Mouse (Mus musculus): Measurements from ENCODE around the gene Dzip1l. TPM values are rescaled to one million over a fixed set of nuclear protein-coding genes. Genes with fewer than 3 reads are reported as not detected.

The Dzip1l gene
- polyA plus RNA-seq, 1 experiment, result 2.1 TPM

DNA sequence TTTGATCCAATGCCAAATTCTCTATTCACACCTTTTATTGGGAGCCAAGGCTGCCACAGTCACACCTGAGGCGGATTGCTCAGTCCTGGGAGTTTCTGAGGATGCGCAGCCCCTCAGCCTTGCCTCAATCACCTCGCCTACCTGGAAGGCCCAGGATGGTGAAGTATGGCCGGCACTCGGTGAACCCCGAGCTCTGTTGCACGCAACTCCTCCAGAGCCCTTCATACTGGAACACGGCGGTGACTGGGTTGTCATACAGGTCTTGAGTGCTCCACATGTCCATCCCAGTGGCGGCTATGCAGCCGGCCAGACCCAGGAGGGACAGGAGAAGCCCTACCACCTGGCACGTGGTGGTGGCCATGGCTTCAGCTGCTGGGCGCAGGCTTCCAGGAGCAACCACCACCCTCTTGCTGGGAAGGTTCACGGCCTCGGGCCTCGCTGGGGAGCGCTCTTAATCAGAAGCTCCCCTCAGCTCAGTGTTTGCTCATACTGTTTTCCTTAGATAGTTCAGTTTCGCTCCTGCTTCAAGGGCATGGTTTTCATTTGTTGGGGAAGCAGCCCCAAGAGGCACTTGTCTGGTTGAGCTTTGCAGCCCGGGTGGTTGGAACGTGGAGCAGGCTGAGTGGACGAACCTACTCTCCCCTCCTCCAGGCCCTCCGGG is 80.4 kb downstream of the Dzip1l start:
- 94% methylated on average over 22 of the region's 22 CpGs for WGBS
- H3K4me1 ChIP-seq (ENCODE audit: control insufficient read depth, insufficient read depth, insufficient read length), result no peaks in the 10 kb centered on the region
- H3K27ac ChIP-seq (ENCODE audit: insufficient read depth, low read length), result no peak overlapping the region
- no peaks in the 10 kb centered on the region for H3K27me3 ChIP-seq (ENCODE audit: control insufficient read depth, insufficient read depth, low read length)
- TF ChIP-seq POLR2A (IDR thresholded peaks at IDR 0.05; ENCODE audit: low read depth, low read length), result no peak
- no peak for TF ChIP-seq CTCF (IDR thresholded peaks at IDR 0.05; ENCODE audit: extremely low read depth, insufficient read depth, insufficient read length, insufficient replicate concordance)
- no peak for DNase-seq (ENCODE audit: low read depth in 1 of 2, low spot score in 2 of 2)
- H3K36me3 ChIP-seq (ENCODE audit: control insufficient read depth, insufficient read depth, low read length), result no peaks in the 10 kb centered on the region
- no peak overlapping the region for H3K4me3 ChIP-seq (ENCODE audit: extremely low read depth, insufficient read depth, insufficient read length)

DNA sequence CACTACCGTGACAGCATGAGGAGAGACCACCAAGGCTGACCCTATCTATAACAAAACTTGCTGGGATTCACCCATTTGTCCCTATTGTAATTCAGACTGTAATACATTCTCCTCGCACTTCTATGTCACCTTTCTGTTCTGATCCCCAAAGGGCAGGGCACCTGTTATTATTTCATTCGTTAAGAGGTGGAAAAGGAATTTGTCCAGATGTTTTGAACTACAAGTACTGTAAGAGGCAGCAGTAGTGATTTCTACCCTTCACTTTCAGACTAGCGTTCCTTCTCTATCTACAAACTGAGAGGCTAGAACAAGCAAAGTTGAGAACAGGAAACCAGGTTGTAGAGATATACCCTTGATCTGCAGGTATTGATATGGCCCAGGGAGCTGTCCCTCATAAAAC is 81.0 kb downstream of the Dzip1l start:
- H3K36me3 ChIP-seq (ENCODE audit: control insufficient read depth, insufficient read depth, low read length), result no peaks in the 10 kb centered on the region
- H3K27ac ChIP-seq (ENCODE audit: insufficient read depth, low read length), result no peak overlapping the region
- DNase-seq (ENCODE audit: low read depth in 1 of 2, low spot score in 2 of 2), result no peak
- TF ChIP-seq CTCF (IDR thresholded peaks at IDR 0.05; ENCODE audit: extremely low read depth, insufficient read depth, insufficient read length, insufficient replicate concordance) (no peak), POLR2A (IDR thresholded peaks at IDR 0.05; ENCODE audit: low read depth, low read length) (no peak)
- no peaks in the 10 kb centered on the region for H3K4me1 ChIP-seq (ENCODE audit: control insufficient read depth, insufficient read depth, insufficient read length)
- WGBS, result 89% methylated on average over 4 of the region's 4 CpGs
- H3K4me3 ChIP-seq (ENCODE audit: extremely low read depth, insufficient read depth, insufficient read length), result no peak overlapping the region
- H3K27me3 ChIP-seq (ENCODE audit: control insufficient read depth, insufficient read depth, low read length), result no peaks in the 10 kb centered on the region

DNA sequence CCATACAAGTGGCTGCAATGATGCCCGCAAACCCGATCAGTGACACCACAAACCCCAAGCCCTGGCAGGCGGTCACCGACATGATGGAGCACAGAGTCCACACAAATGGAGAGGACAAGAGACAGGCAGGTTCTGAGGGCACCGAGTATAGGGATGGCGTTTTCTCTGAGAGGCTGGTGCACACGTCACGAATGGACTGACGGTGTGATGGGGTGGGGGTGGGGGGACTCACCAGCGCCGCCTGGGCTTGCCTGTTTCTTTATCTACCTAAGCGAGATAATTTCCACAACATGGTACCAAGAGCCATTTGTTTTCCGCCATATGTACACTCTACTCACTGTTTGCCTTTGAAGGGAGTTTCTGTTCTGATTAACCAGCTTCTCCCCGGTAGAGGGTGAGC is 87.8 kb downstream of the Dzip1l start, which contains the start of gene Cldn18:
Gene Cldn18, minus strand, starts transcription at position 134 of the 400 bp plus-strand sequence.
- DNase-seq (ENCODE audit: low read depth in 1 of 2, low spot score in 2 of 2), result no peak
- Histone ChIP-seq H3K27ac (ENCODE audit: insufficient read depth, low read length) (no peak within 1 kb of the TSS), H3K27me3 (ENCODE audit: control insufficient read depth, insufficient read depth, low read length) (no peaks in the 10 kb centered on the region), H3K36me3 (ENCODE audit: control insufficient read depth, insufficient read depth, low read length) (no peaks in the 10 kb centered on the region), H3K4me3 (ENCODE audit: extremely low read depth, insufficient read depth, insufficient read length) (no peak within 1 kb of the TSS), H3K4me1 (ENCODE audit: control insufficient read depth, insufficient read depth, insufficient read length) (no peaks in the 10 kb centered on the region)
- TF ChIP-seq POLR2A (IDR thresholded peaks at IDR 0.05; ENCODE audit: low read depth, low read length), result no peak
- no peak for TF ChIP-seq CTCF (IDR thresholded peaks at IDR 0.05; ENCODE audit: extremely low read depth, insufficient read depth, insufficient read length, insufficient replicate concordance)
- WGBS, result 93% methylated on average over 14 of the region's 14 CpGs

Other genes starting within 250 kb of the Dzip1l start
- 8.3 and 9.1 TPM in 2 replicates for gene Mras, start 192.1 kb upstream of the Dzip1l start, polyA plus RNA-seq (2012; rRNA removed)
- gene Nme9, start 178.0 kb upstream of the Dzip1l start, polyA plus RNA-seq (2012; rRNA removed), result 0.57 and 0.94 TPM in 2 replicates
- gene Armc8, start 60.6 kb upstream of the Dzip1l start, polyA plus RNA-seq (2012; rRNA removed), result 6.9 and 7.2 TPM in 2 replicates
- 6.7 and 12.2 TPM in 2 replicates for gene Dbr1, start 53.7 kb upstream of the Dzip1l start, polyA plus RNA-seq (2012; rRNA removed)
- not detected in 2 replicates for gene A4gnt, start 17.0 kb upstream of the Dzip1l start, polyA plus RNA-seq (2012; rRNA removed)
- not detected in 2 replicates for gene Cldn18, start 87.8 kb downstream of the Dzip1l start, polyA plus RNA-seq (2012; rRNA removed)
- not detected in 2 replicates for gene Sox14, start 246.7 kb downstream of the Dzip1l start, polyA plus RNA-seq (2012; rRNA removed)